Mouse (Mus musculus) lung, postnatal 0 days (tissue): ENCODE data around the gene Krt86. TPM values are rescaled to one million over a fixed set of nuclear protein-coding genes. Genes with fewer than 3 reads are reported as not detected.

Source experiments
- ATAC-seq: fragments of 200-750 bp; cut with Nextera tagmentation; 2 replicates; pipeline ENCODE4 v1.8.0; 2017; ENCODE audit warnings: moderate library complexity
- DNase-seq: peaks from one replicate; pipeline ENCODE4 v3.0.0-alpha.2; 2016; ENCODE audit warnings: low spot score
- H3K27ac ChIP-seq: fragments of 300-500 bp; sonication (generic); 2 replicates; pipeline ENCODE4 v1.5.1; 2014; ENCODE audit warnings: antibody characterized with exemption, mild to moderate bottlenecking, low read length, mixed read lengths
- H3K27me3 ChIP-seq: fragments of 300-500 bp; sonication (generic); replicated peaks from 2 replicates; pipeline ENCODE4 v1.6.1; 2014; ENCODE audit warnings: low read length, mixed read lengths; ENCODE audit not compliant: insufficient read depth
- H3K36me3 ChIP-seq: fragments of 300-500 bp; sonication (generic); 2 replicates; pipeline ENCODE4 v1.6.1; 2014; ENCODE audit warnings: low read length, mixed read lengths; ENCODE audit not compliant: insufficient read depth
- H3K4me1 ChIP-seq: fragments of 300-500 bp; sonication (generic); 2 replicates; pipeline ENCODE4 v1.6.1; 2014; ENCODE audit warnings: antibody characterized with exemption, low read depth, low read length, mixed read lengths; ENCODE audit not compliant: insufficient read depth
- H3K4me2 ChIP-seq: fragments of 300-500 bp; sonication (generic); replicated peaks from 2 replicates; pipeline ENCODE4 v1.6.1; 2014; ENCODE audit warnings: low read depth, mild to moderate bottlenecking, low read length, moderate library complexity, mixed read lengths
- H3K4me3 ChIP-seq: fragments of 300-500 bp; sonication (generic); 2 replicates; pipeline ENCODE4 v1.5.1; 2014; ENCODE audit warnings: low read depth, low read length
- H3K9ac ChIP-seq: fragments of 300-500 bp; sonication (generic); replicated peaks from 2 replicates; pipeline ENCODE4 v1.6.1; 2014; ENCODE audit warnings: low read depth, mild to moderate bottlenecking
- H3K9me3 ChIP-seq: fragments of 300-500 bp; sonication (generic); 2 replicates; pipeline ENCODE4 v1.6.1; 2016; ENCODE audit warnings: low read length, mixed read lengths
- CTCF ChIP-seq: IDR thresholded peaks from 2 replicates; pipeline ENCODE4 v1.5.1; 2016; ENCODE audit warnings: antibody characterized with exemption, mild to moderate bottlenecking
- EP300 ChIP-seq: IDR thresholded peaks from 2 replicates; pipeline ENCODE4 v1.6.1; 2016; ENCODE audit warnings: antibody characterized with exemption, mild to moderate bottlenecking, control low read depth
- WGBS: fragments of 180-500 bp; shearing (Covaris S2); extraction: QIAGEN DNeasy Blood & Tissue Kit; methylation state at CpG from one replicate; pipeline ENCODE4 v1.1.7; 2014; 5-methylcytosine and 5-hydroxymethylcytosine counted together
- polyA plus RNA-seq: library from polyadenylated mRNA; unstranded; fragments of >200 nt; fragmentation: Nextera tagmentation; extraction: Ambion mirVana; gene quantifications from 2 replicates; pipeline ENCODE4 v1.2.1, GENCODE M21; 2015

The Krt86 gene
- polyA plus RNA-seq, 1 experiment from 2014 or later = not detected

- ATAC-seq (no peak), DNase-seq (no peak)
- WGBS = 63% methylated on average over 4 of the region's 4 CpGs
- TF ChIP-seq CTCF = no peak
- no peak for TF ChIP-seq EP300
- Histone ChIP-seq H3K4me1 (no peaks in the 10 kb centered on the region), H3K9me3 (no peaks in the 10 kb centered on the region), H3K9ac (no peak overlapping the region), H3K27ac (no peak overlapping the region), H3K4me2 (no peak overlapping the region), H3K27me3 (no peaks in the 10 kb centered on the region), H3K36me3 (no peaks in the 10 kb centered on the region), H3K4me3 (no peak overlapping the region)
These were observed 49.4 kb downstream of the Krt86 start for GRCm38 (mm10) chr15:101522556-101523232.

Other genes starting within 250 kb of the Krt86 start
- 8.2 and 8.6 TPM in 2 replicates for gene Grasp, start 249.3 kb upstream of the Krt86 start, polyA plus RNA-seq
- 7.8 and 11.8 TPM in 2 replicates for gene Nr4a1, start 219.2 kb upstream of the Krt86 start, polyA plus RNA-seq
- gene Atg101, start 189.2 kb upstream of the Krt86 start, polyA plus RNA-seq = 73.1 and 74.2 TPM in 2 replicates
- 74.9 and 82.4 TPM in 2 replicates for gene 6030408B16Rik, start 180.3 kb upstream of the Krt86 start, polyA plus RNA-seq
- gene Krt80, start 103.3 kb upstream of the Krt86 start, polyA plus RNA-seq = 19.6 and 26.3 TPM in 2 replicates
- 430 and 463 TPM in 2 replicates for gene Krt7, start 62.4 kb upstream of the Krt86 start, polyA plus RNA-seq
- 0.24 and 0.29 TPM in 2 replicates for gene Krt87, start 34.7 kb upstream of the Krt86 start, polyA plus RNA-seq
- gene Krt88, start 25.7 kb upstream of the Krt86 start, polyA plus RNA-seq = 0.15 and 0.21 TPM in 2 replicates
- gene Krt81, start 9.7 kb upstream of the Krt86 start, polyA plus RNA-seq = not detected in 2 replicates
- not detected in 2 replicates for gene Krt83, start 18.0 kb downstream of the Krt86 start, polyA plus RNA-seq
- not detected in 2 replicates for gene Gm49425, start 43.8 kb downstream of the Krt86 start, polyA plus RNA-seq
- not detected in 2 replicates for gene Krt84, start 59.3 kb downstream of the Krt86 start, polyA plus RNA-seq
- gene Krt82, start 77.2 kb downstream of the Krt86 start, polyA plus RNA-seq = not detected in 2 replicates
- 0.05 and 0.14 TPM in 2 replicates for gene Krt90, start 89.5 kb downstream of the Krt86 start, polyA plus RNA-seq
- gene Krt75, start 100.4 kb downstream of the Krt86 start, polyA plus RNA-seq = not detected in 2 replicates
- gene Gm5414, start 154.7 kb downstream of the Krt86 start, polyA plus RNA-seq = not detected in 2 replicates
- not detected in 2 replicates for gene Gm5478, start 173.9 kb downstream of the Krt86 start, polyA plus RNA-seq
- not detected in 2 replicates for gene Krt6b, start 206.8 kb downstream of the Krt86 start, polyA plus RNA-seq
- 0.06 and 0.18 TPM in 2 replicates for gene Krt6a, start 220.8 kb downstream of the Krt86 start, polyA plus RNA-seq
- 0.12 TPM in 1 of 2 replicates, not detected in the other for gene Krt5, start 239.4 kb downstream of the Krt86 start, polyA plus RNA-seq